Mouse (Mus musculus) embryonic fibroblast, embryonic 13.5 days (primary cell): Measurements from ENCODE around the gene Arl15.

Experiments used
- CTCF ChIP-seq: IDR thresholded peaks from 2 replicates; pipeline ENCODE4 v1.5.1; 2011; ENCODE audit warnings: mild to moderate bottlenecking, control low read depth, low read length, moderate library complexity, borderline replicate concordance; ENCODE audit not compliant: insufficient read depth
- POLR2A ChIP-seq: IDR thresholded peaks from 2 replicates; pipeline ENCODE4 v1.6.1; 2011; ENCODE audit warnings: low read depth, mild to moderate bottlenecking, control low read depth, low read length, moderate library complexity

GRCm38 (mm10) chr13:113998811-113999210 is 204.5 kb downstream of the Arl15 start:
- TF ChIP-seq POLR2A (no peak), CTCF (no peak)
